ENCODE assay signal across 9 mouse cellular contexts in the genomic region with DNA sequence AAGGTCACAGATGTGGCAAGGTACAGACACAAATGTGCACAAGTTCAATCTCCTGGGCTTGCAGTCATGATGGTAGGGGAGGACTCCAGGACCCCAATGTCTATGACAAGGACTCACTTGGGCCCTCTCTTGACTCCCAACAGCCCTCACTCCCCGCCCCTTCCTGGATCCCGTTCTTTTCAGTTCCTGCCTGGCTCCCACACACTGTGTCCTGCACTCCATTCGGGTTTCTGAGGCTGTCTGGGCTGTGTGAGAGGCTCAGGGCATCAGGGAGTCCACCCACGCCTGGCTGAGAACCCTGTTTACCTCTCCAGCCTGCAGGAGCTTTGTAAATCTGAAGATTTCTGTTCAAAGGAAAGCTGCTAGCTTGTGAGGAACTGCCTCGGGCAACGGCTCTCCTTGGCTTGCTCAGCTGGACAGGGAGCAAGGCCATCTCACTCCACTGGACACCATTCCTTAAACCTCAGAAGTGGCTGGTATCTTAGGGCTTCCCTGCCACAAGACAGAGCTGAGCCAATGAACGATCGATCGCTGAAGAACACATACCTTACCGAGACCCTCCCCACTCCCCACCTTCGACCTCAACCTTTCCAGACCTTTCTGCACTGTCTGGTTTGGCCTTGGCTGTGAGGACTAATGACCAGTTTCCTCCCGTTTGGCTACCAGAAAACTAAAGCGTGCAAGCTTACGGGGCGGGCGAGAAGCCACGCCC.
A peak's percentile ranks its signal among the peaks of the same experiment; 100 is the strongest.
DNase-seq lines count a peak whose midpoint lies in the region; ATAC-seq lines count a peak whose summit lies in the region.
"Had no signal": no experiment of that assay in that cellular context is flagged by ENCODE, and none has a peak within 500 bp of the region (broad histone marks: within the 10 kb centered on the region; RNA-seq: fewer than 3 reads in every experiment).

No protein-coding gene starts in this region.

- no peak for DNase-seq in heart, postnatal 4 days
- DNase-seq in cerebellum, adult 18-20 months: peak; percentile 77 to 79
- DNase-seq in thymus, postnatal 10 days (ENCODE audit: low spot score in 2 of 2): no peak
- no peak for DNase-seq in left cerebral cortex, postnatal 25 days (ENCODE audit: low spot score in 2 of 2)

- H3K4me3 ChIP-seq in heart, embryonic 13.5 days: peak overlapping the region; percentile 30
- peak overlapping the region; percentile 19 for H3K4me3 ChIP-seq in forebrain, embryonic 13.5 days
- H3K4me3 ChIP-seq in liver, embryonic 15.5 days (replicated peaks): no peak overlapping the region

- peaks cover 15% of the 10 kb centered on the region for H3K4me1 ChIP-seq in heart, embryonic 13.5 days
- peaks cover 29% of the 10 kb centered on the region for H3K4me1 ChIP-seq in forebrain, embryonic 13.5 days
- H3K4me1 ChIP-seq in liver, embryonic 15.5 days (replicated peaks): no peaks in the 10 kb centered on the region

- peak overlapping the region; percentile 34; the same call in 1 of the 2 replicates for H3K9ac ChIP-seq in heart, embryonic 13.5 days
- no peak overlapping the region for H3K9ac ChIP-seq in forebrain, embryonic 13.5 days
- H3K9ac ChIP-seq in liver, embryonic 15.5 days: no peak overlapping the region

- peaks cover 4% of the 10 kb centered on the region; the same call in 1 of the 2 replicates for H3K9me3 ChIP-seq in heart, embryonic 13.5 days
- H3K9me3 ChIP-seq in forebrain, embryonic 13.5 days (replicated peaks): no peaks in the 10 kb centered on the region
- H3K9me3 ChIP-seq in liver, embryonic 15.5 days (replicated peaks): no peaks in the 10 kb centered on the region

- intact Hi-C loops in left cerebral cortex, postnatal 25 days (cut with DNase I): no loop called here

- peak overlapping the region; percentile 56 for H3K4me2 ChIP-seq in heart, embryonic 13.5 days
- peak overlapping the region; percentile 55 for H3K4me2 ChIP-seq in forebrain, embryonic 13.5 days
- peak overlapping the region; percentile 18; the same call in 1 of the 2 replicates for H3K4me2 ChIP-seq in liver, embryonic 15.5 days

- peaks cover 35% of the 10 kb centered on the region for H3K27me3 ChIP-seq in heart, embryonic 13.5 days (replicated peaks)
- H3K27me3 ChIP-seq in forebrain, embryonic 13.5 days: no peaks in the 10 kb centered on the region
- H3K27me3 ChIP-seq in liver, embryonic 15.5 days: peaks cover 12% of the 10 kb centered on the region; the same call in 1 of the 2 replicates

- H3K36me3 ChIP-seq in heart, embryonic 13.5 days: no peaks in the 10 kb centered on the region
- H3K36me3 ChIP-seq in forebrain, embryonic 13.5 days (ENCODE audit: poor library complexity, severe bottlenecking): no peaks in the 10 kb centered on the region
- no peaks in the 10 kb centered on the region for H3K36me3 ChIP-seq in liver, embryonic 15.5 days (replicated peaks)
- H3K36me3 ChIP-seq: G1E had no signal

- 15% methylated on average over 17 of the region's 17 CpGs for WGBS in heart, embryonic 13.5 days
- WGBS in forebrain, embryonic 13.5 days: 14% methylated on average over 17 of the region's 17 CpGs
- 15% methylated on average over 17 of the region's 17 CpGs for WGBS in liver, embryonic 15.5 days (ENCODE audit: insufficient replicate concordance)

- no peak for ATAC-seq in heart, embryonic 13.5 days (ENCODE audit: extremely low read depth, insufficient number of reproducible peaks, low FRiP score, low TSS enrichment)
- peak; percentile 50 for ATAC-seq in forebrain, embryonic 13.5 days
- no peak for ATAC-seq in liver, embryonic 15.5 days (ENCODE audit: insufficient read depth)
- ATAC-seq in megakaryocyte progenitor cell, adult 5-6 weeks (replicated peaks; ENCODE audit: poor library complexity): no peak

- H3K27ac ChIP-seq in heart, embryonic 13.5 days (replicated peaks): no peak overlapping the region
- peak overlapping the region; percentile 68 for H3K27ac ChIP-seq in forebrain, embryonic 13.5 days
- no peak overlapping the region for H3K27ac ChIP-seq in liver, embryonic 15.5 days (replicated peaks)

Comparison
In these comparisons a context has a peak if more than half of its experiments do, and no peak if none do; other contexts are left out.
1. DNase-seq: peak in cerebellum, adult 18-20 months (2 of 2); none in heart, postnatal 4 days (single experiment), thymus, postnatal 10 days (0 of 2) and left cerebral cortex, postnatal 25 days (0 of 2).
2. Peak in every context shown above with its lines, with median percentiles within 50 percentile points of each other: H3K4me2 ChIP-seq.